Mouse (Mus musculus) kidney, adult 11 months (tissue): ENCODE results near the gene Ugt2b5.
"Not testable (repeated sequence)": the region's sequence is repeated elsewhere in the genome, so short reads cannot be mapped to it uniquely, and the experiment has no call there.

Source experiments
- DNase-seq: peaks from one replicate; pipeline ENCODE4 v3.0.0; 2022

The Ugt2b5 gene

DNA sequence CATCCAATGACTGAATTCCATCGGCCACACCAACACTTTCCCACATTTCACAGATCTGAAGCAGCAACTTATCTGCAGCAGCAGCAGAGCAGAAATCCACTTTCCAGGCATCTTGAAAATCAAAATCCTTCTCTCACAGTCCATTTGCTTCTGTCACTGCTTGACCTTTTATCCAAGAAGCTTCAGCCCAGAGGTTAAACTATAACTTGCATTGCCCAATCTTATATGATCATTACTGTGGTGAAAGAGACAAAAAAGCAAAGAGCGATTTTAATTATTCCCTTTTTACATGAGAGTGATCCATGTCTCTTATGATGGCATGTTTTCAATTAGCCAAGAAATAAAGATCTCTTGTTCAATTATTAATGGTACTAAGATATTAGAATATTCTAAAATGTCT lies at the start of gene Ugt2b5:
Gene Ugt2b5, minus strand, starts transcription at position 123 of the 400 bp plus-strand sequence.
- DNase-seq: not testable (repeated sequence)

DNA sequence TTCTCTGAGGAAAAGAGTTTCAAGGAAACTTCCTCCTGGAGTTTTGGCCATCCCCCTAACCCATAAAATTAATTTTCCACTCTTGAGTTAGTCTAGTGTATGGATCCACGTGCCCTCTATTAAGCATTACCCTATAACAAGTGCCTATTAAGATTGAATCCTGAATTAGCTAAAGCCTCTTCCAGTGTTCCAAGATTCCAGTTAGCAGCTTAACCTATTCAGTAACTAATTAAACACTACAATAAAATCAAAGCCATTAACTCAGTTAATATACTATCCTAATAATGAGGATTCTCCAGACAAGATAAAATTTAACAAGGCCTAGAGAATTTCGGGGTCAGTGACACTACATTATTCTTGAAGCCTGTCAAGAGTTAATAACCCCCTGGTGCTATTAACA lies 35.7 kb upstream of the Ugt2b5 start:
- DNase-seq: not testable (repeated sequence)

DNA sequence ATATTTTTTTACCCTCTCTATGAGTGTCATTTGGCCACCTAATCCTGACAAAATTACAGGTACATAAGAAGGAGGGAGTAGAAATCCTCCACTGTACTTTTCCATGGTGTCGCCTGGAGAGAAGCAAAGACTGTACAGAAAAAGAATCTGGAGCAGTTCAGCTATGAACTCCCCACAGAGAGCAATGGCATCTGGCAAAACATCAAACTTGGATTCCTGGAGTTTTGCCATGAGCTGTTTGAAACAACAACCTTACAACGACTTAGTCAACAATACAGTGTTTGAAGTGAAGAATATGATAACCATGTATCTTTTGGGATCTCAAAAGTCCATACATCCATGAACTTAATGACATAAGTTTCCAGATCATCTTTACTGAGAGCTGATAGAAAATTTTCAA lies 34.6 kb upstream of the Ugt2b5 start:
- DNase-seq: no peak

DNA sequence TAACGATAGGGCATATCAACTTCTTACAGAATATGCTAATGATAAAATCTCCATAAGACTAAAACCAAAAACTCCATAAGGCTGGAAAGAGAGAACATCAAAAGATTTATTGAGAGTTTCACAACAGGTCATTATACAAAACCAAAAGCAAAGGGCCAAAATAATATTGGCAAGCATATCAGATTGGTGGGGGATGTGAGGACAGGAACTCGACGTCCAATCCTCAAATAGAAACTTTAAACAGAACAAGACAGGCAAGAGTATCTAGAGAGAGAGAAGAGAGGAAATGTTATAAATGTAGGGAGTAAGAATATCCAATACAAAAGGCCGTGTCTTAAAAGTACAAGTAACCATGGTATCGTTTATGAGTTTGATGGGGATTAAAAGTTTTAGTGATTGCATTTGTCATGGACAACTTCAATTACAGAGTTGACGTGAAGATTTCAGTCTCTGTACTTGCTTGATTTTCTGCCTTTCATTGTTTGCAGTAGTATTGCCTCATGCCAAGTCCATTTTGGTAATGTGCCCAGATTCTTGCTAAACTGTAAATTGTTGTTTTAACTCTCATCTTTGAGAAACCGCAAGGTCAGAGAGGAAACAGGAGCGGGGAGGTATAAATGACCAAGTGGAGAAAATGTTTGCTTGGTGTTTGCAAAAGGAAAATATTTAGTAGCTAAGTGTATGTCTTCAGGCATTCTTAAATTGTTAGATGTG lies 7.8 kb upstream of the Ugt2b5 start:
- no peak for DNase-seq

DNA sequence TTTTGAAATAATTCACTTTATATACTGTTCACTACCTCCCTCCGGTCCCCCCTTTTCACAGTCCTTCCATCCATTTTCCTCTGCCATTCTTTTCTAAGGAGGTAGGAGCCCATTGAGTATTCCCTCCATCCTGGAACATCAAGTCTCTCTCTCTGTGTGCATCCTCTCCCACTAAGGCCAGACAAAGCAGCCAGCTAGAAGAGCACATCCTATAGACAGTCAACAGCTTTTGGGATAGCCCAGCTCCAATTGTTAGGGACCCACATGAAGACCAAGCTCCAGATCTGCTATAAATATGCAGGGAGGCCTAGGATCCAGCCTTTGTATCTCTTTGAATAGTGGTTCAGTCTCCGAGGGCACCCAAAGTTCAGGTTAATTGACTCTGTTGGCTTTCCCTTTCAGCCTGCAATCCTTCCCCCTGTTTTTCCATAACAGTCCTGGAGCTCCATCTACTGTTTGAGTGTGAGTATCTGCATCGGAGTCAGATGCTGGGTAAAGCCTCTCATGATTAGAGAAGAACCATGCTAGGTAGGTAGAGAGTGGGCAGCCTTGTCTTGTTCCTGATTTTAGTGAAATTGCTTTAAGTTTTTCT lies 2.8 kb upstream of the Ugt2b5 start:
- DNase-seq: peak; percentile 15

DNA sequence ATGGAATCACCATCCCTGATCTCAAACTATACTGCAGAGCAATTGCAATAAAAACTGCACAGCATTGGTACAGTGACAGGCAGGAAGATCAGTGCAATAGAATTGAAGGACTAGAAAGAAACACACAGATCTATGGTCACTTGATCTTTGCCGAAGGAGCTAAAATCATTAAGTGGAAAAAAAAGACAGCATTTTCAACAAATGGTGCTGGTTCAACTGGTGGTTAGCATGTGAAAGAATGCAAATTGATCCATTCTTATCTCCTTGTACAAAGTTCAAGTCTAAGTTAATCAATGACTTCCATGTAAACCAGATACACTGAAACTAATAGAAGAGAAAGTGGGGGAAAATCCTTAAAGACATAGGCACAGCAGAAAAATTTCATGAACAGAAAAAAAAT lies 36.4 kb downstream of the Ugt2b5 start:
- not testable (repeated sequence) for DNase-seq

DNA sequence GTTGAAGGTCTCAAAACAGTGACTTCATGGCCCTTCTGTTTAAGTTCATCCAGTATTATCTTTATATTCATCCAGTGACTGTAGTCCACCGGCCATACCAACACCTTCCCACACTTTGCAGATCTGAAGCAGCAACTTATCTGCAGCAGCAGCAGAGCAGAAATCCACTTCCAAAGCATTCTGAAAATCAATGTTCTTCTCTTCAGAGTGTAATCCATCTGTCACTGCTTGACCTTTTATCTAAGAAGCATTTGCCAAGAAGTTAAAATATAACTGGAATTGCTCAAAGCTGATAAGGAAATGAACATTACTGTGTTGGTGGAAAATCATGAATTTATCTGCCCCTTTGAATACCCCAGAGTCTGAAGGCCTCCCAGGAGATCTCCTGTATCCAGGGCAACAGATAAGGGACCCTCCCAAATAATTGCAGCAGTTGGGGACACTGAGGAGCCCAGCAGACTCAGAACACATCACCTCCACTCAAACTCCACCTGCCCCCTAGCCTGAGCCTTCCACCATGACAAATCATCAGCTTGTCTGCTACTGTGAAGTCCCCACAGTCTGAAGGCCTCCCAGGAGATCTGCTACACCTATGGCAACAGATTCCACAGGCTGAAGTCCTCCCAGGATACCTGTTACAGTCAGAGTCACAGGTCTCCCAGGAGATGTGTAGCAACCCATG lies 47.6 kb downstream of the Ugt2b5 start, which contains the start of gene Ugt2b36:
Gene Ugt2b36, minus strand, starts transcription at position 210 of the 682 bp plus-strand sequence.
- no peak for DNase-seq

DNA sequence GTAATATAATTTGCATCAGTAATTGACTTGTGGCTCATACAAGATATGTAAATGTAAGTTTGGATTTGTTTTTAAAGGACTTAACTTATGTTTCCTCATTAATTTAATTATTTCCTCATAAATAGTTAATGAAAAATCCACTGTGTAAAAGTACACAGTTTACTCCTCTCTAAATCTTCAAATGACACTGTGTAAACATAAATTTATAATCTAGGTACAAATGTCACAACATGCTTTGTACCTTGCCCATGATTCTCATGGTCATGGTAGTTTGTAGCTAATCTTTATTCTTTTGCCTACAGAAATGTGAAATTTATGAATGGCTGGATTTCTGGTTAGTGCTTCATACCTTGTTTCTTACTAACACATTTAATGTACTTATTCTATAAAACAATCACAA lies 49.0 kb downstream of the Ugt2b5 start:
- no peak for DNase-seq

DNA sequence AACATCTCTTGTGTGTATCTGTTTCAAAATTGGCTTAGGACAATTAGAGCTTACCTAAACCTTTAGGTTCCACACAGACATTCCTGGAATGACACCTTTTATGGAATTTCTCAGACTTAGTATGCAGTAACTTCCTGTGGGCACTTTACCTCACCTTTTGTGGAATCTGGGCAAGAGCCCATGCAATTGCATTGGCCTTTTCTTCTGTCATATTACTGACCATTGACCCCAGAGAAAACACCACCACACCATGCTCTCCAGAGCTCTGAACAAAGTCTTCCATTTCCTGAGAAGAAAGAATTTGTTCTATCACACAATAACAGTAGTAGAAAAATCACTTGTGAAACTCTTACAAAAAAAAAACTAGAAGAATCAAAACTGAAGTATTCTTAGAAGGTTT lies 50.9 kb downstream of the Ugt2b5 start:
- DNase-seq: no peak

DNA sequence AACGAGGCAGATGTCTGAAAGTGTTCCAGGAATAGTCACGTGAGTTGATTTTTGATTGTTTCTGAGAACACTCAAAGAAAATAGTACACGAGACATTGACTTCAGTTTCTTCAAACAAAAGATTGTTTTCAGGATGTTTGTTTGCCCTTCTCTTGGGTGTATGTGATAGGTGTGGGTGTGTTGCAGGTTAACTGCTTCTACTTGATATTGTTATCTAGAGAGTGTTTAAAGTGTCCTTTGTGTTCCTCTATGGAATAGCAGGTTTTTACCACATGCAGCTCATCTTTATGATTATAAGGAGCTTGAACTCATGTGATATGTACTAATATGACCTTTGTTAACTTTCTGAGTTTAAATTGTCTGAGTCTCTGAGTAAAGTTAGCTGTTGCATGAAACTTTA lies 53.8 kb downstream of the Ugt2b5 start:
- DNase-seq: no peak
